Mouse (Mus musculus): ENCODE data around the gene Clec9a. TPM values are rescaled to one million over a fixed set of nuclear protein-coding genes. Genes with fewer than 3 reads are reported as not detected.
A peak's percentile ranks its signal among the peaks of the same experiment; 100 is the strongest.

The Clec9a gene
- polyA plus RNA-seq, 1 experiment from 2014 or later = 0.43 TPM

DNA sequence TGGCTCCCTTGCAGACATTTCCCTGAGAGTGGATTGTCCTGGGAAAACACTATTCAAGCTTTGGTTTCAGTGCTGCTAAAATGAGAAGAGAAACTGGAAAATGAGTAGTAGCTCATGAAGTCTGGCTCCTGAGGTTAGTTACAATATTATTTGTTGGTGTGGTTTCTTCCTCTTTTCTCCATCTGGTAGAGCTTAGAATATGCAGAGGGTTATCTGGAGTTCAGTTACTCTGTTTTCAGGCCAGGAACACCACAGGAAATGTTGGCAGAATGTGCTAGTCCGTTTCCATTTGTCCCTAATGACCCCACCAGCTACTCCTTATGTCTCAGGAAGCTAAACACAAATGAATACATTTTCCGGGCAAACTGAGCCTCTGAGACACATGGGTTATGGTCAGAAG is 1.3 kb upstream of the Clec9a start:
- H3K9me3 ChIP-seq (replicated peaks; ENCODE audit: control insufficient read depth, low read length) = no peaks in the 10 kb centered on the region
- WGBS = 58% methylated on average over 2 of the region's 2 CpGs
- no peak for ATAC-seq (ENCODE audit: insufficient read depth, low FRiP score)
- H3K4me2 ChIP-seq (ENCODE audit: low read depth, low read length) = no peak overlapping the region
- no peak overlapping the region for H3K27ac ChIP-seq (ENCODE audit: low read length)
- H3K27me3 ChIP-seq (ENCODE audit: control insufficient read depth, insufficient read depth, low read length) = no peaks in the 10 kb centered on the region
- H3K4me3 ChIP-seq (replicated peaks; ENCODE audit: low read length) = no peak overlapping the region
- no peak overlapping the region for H3K9ac ChIP-seq (ENCODE audit: low read length)
- H3K4me1 ChIP-seq (ENCODE audit: control insufficient read depth, insufficient read depth, low read length) = no peaks in the 10 kb centered on the region
- H3K36me3 ChIP-seq (ENCODE audit: control insufficient read depth, insufficient read depth, low read length) = no peaks in the 10 kb centered on the region

DNA sequence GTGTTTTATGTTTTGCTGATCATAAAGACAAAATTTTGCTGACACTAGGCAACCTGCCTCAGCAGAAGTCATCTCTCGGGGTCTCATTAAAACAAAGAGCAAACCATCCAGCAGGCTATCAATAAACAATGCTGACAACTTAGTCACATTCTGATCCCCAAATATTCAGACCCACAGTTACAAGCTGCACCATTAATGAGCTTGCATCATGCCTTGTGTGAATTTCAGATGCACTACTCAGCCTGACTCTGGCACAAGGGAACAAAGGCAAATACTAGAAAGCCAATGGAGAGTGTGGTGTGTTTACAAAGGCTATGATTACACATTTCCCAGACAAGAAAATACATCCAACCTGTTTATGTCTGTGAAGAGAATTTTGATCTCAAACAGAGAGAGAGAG is 5.5 kb downstream of the Clec9a start:
- Histone ChIP-seq H3K4me2 (ENCODE audit: low read depth, low read length) (no peak overlapping the region), H3K9ac (ENCODE audit: low read length) (no peak overlapping the region), H3K4me3 (replicated peaks; ENCODE audit: low read length) (no peak overlapping the region), H3K9me3 (replicated peaks; ENCODE audit: control insufficient read depth, low read length) (no peaks in the 10 kb centered on the region), H3K27ac (ENCODE audit: low read length) (no peak overlapping the region), H3K27me3 (ENCODE audit: control insufficient read depth, insufficient read depth, low read length) (no peaks in the 10 kb centered on the region), H3K4me1 (ENCODE audit: control insufficient read depth, insufficient read depth, low read length) (no peaks in the 10 kb centered on the region), H3K36me3 (ENCODE audit: control insufficient read depth, insufficient read depth, low read length) (no peaks in the 10 kb centered on the region)
- ATAC-seq (ENCODE audit: insufficient read depth, low FRiP score) = no peak
- WGBS = 49% methylated on average over 1 of the region's 1 CpGs

DNA sequence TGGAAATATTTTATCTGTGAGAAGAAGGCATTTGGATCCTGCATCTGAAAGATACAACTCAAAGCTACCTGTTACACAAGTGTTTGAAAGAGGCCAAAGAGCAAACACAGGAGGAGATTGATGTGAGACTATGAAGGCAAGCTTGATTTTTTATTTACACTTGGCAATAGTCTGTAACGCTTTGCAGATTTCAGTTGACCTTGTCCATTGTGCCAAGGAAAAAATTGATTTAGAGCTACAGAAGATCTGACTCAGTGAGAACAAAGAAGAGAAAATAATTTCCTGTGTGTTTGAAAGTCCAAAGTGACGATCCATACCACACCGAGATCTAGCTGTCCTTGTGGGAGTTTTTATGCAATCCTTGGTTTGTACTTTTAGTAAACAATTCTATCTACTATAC is 13.6 kb downstream of the Clec9a start:
- Histone ChIP-seq H3K36me3 (ENCODE audit: control insufficient read depth, insufficient read depth, low read length) (no peaks in the 10 kb centered on the region), H3K4me2 (ENCODE audit: low read depth, low read length) (no peak overlapping the region), H3K9ac (ENCODE audit: low read length) (no peak overlapping the region), H3K4me3 (replicated peaks; ENCODE audit: low read length) (no peak overlapping the region), H3K27me3 (ENCODE audit: control insufficient read depth, insufficient read depth, low read length) (no peaks in the 10 kb centered on the region), H3K4me1 (ENCODE audit: control insufficient read depth, insufficient read depth, low read length) (peaks cover 7% of the 10 kb centered on the region), H3K27ac (ENCODE audit: low read length) (no peak overlapping the region), H3K9me3 (replicated peaks; ENCODE audit: control insufficient read depth, low read length) (no peaks in the 10 kb centered on the region)
- 48% methylated on average over 3 of the region's 3 CpGs for WGBS
- ATAC-seq (ENCODE audit: insufficient read depth, low FRiP score) = no peak

DNA sequence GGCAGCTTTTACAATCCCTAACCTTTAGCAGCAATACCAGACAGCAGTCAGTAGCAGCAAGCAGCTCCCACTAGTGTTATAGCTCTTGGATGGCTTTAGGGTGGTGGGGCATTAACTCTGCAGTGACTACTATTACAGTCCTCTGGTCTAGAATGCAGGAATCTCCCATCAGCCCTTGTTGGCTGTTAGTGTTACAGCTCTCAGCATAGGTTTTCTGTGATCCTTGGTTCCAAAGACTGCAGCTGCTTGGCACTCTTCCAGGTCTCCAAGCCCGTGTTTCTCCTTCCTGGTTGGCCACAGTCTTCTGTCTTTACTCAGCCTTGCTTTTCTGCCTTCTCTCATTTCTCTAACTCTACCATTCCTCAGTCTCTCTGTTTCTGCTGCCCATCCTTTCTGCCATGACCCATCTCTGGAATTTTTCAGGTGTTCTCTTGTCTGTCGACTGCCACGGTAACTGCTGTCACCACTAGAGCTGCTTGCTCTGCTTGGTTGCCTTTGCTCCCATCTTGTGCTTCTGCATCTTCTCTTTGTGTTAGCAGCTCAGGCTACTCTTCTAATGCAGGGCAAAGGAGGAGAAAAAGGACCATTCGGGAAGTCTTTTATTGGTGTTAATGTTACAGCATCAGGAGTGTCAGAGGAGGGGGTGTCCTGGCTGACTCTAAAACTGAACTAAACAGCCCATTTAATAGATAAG is 14.5 kb downstream of the Clec9a start:
- Histone ChIP-seq H3K27ac (ENCODE audit: low read length) (peak overlapping the region; percentile 79), H3K27me3 (ENCODE audit: control insufficient read depth, insufficient read depth, low read length) (no peaks in the 10 kb centered on the region), H3K9me3 (replicated peaks; ENCODE audit: control insufficient read depth, low read length) (no peaks in the 10 kb centered on the region), H3K9ac (ENCODE audit: low read length) (no peak overlapping the region), H3K4me2 (ENCODE audit: low read depth, low read length) (no peak overlapping the region; the same call in 1 of the 2 replicates), H3K4me3 (replicated peaks; ENCODE audit: low read length) (no peak overlapping the region), H3K4me1 (ENCODE audit: control insufficient read depth, insufficient read depth, low read length) (peaks cover 7% of the 10 kb centered on the region), H3K36me3 (ENCODE audit: control insufficient read depth, insufficient read depth, low read length) (no peaks in the 10 kb centered on the region)
- WGBS = 48% methylated on average over 4 of the region's 4 CpGs
- ATAC-seq (ENCODE audit: insufficient read depth, low FRiP score) = peak; percentile 53; the same call in 1 of the 2 replicates

DNA sequence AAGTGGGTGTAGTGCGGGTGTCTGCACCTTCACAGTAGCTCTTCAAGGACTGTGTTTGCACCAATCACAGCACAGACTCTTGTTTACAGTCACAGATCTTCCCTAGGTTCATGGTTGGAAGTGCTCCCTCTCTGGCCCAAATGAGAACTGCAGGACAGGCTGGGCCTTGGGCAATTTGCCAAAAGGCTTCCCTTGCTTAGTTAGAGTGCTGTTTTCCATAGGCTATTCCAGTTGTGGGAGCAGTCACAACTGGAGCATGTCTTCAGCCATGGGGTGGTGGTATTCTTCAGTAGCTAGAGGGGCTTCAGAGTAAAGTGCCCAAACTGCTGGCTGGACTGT is 15.0 kb downstream of the Clec9a start:
- Histone ChIP-seq H3K4me3 (replicated peaks; ENCODE audit: low read length) (no peak overlapping the region), H3K4me1 (ENCODE audit: control insufficient read depth, insufficient read depth, low read length) (peaks cover 7% of the 10 kb centered on the region), H3K9me3 (replicated peaks; ENCODE audit: control insufficient read depth, low read length) (no peaks in the 10 kb centered on the region), H3K27me3 (ENCODE audit: control insufficient read depth, insufficient read depth, low read length) (no peaks in the 10 kb centered on the region), H3K36me3 (ENCODE audit: control insufficient read depth, insufficient read depth, low read length) (no peaks in the 10 kb centered on the region), H3K27ac (ENCODE audit: low read length) (peak overlapping the region; percentile 79), H3K9ac (ENCODE audit: low read length) (no peak overlapping the region), H3K4me2 (ENCODE audit: low read depth, low read length) (no peak overlapping the region; the same call in 1 of the 2 replicates)
- peak; percentile 75 for ATAC-seq (ENCODE audit: insufficient read depth, low FRiP score)
- 22% methylated on average over 1 of the region's 1 CpGs for WGBS

DNA sequence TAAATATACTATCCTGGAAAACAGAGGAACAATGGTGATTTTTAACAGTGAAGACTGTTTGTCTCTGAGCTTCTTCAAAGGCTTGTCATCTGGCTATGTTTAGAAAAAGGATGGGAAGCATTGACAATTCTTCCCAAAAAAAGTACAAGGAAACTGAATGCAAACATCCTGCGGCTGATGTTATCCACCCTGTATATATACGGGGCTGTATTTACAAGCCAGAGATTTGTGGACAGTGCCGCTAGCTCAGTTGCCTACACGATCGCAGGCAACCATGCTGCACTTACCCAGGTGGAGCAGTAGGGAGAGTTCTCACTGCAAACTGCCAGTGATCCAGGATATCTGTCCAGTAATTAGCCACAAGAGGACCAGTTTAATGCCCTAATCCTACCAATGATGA is 16.6 kb downstream of the Clec9a start:
- H3K27ac ChIP-seq (ENCODE audit: low read length) = no peak overlapping the region; the same call in 1 of the 2 replicates
- no peaks in the 10 kb centered on the region for H3K27me3 ChIP-seq (ENCODE audit: control insufficient read depth, insufficient read depth, low read length)
- 31% methylated on average over 5 of the region's 5 CpGs for WGBS
- no peak overlapping the region for H3K4me3 ChIP-seq (replicated peaks; ENCODE audit: low read length)
- no peaks in the 10 kb centered on the region for H3K36me3 ChIP-seq (ENCODE audit: control insufficient read depth, insufficient read depth, low read length)
- 0 out of 2 replicates have a peak, but pooled peaks have one; percentile 41 for ATAC-seq (ENCODE audit: insufficient read depth, low FRiP score)
- H3K4me2 ChIP-seq (ENCODE audit: low read depth, low read length) = no peak overlapping the region
- H3K9ac ChIP-seq (ENCODE audit: low read length) = no peak overlapping the region
- H3K9me3 ChIP-seq (replicated peaks; ENCODE audit: control insufficient read depth, low read length) = no peaks in the 10 kb centered on the region
- H3K4me1 ChIP-seq (ENCODE audit: control insufficient read depth, insufficient read depth, low read length) = peaks cover 7% of the 10 kb centered on the region

DNA sequence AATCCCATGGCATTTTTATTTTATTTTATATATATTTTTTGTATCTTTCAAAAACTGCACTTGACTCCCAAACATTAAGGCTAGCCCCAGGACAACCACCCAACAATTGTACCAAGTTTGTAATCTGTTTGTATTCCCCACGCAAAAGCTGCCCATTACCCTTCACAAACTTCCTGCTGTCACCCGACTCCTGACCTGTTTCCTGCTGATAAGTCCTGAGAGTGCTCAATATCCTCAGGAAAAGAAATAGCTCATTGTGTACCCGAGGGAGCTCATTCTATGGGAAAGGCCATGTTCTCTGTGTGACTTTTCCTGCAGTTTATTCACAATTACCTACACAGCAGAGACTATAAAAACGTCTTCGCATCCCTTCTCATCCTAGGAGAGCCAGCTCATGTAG is 17.1 kb downstream of the Clec9a start:
- ATAC-seq (ENCODE audit: insufficient read depth, low FRiP score) = no peak

DNA sequence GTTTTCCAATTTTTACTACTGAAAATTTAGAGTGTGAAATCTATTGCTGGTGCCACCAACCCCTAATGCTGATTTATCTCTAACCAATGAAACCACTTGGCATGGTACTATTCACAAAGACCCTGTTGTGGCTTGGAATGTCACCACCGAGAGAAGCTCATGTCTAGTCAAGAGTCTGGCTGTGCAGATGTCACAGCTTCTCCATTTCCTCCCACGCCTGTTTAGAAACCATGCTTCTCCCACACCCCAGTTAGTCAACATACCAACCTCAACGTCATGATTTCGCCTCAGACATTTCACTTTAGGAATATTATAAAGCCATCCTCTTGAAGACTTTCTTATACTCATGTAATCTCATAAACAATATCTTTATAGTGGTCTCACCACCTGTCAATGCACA is 18.6 kb downstream of the Clec9a start:
- no peaks in the 10 kb centered on the region for H3K36me3 ChIP-seq (ENCODE audit: control insufficient read depth, insufficient read depth, low read length)
- H3K4me1 ChIP-seq (ENCODE audit: control insufficient read depth, insufficient read depth, low read length) = peaks cover 7% of the 10 kb centered on the region
- H3K27me3 ChIP-seq (ENCODE audit: control insufficient read depth, insufficient read depth, low read length) = no peaks in the 10 kb centered on the region
- no peak overlapping the region for H3K4me2 ChIP-seq (ENCODE audit: low read depth, low read length)
- H3K9me3 ChIP-seq (replicated peaks; ENCODE audit: control insufficient read depth, low read length) = no peaks in the 10 kb centered on the region
- no peak overlapping the region for H3K4me3 ChIP-seq (replicated peaks; ENCODE audit: low read length)
- WGBS = 78% methylated on average over 4 of the region's 4 CpGs
- no peak overlapping the region for H3K9ac ChIP-seq (ENCODE audit: low read length)
- ATAC-seq (ENCODE audit: insufficient read depth, low FRiP score) = no peak
- H3K27ac ChIP-seq (ENCODE audit: low read length) = no peak overlapping the region

More for the DNA sequence above, 17.1 kb downstream of the Clec9a start:
- peaks cover 7% of the 10 kb centered on the region for H3K4me1 ChIP-seq (ENCODE audit: control insufficient read depth, insufficient read depth, low read length)
- H3K36me3 ChIP-seq (ENCODE audit: control insufficient read depth, insufficient read depth, low read length) = no peaks in the 10 kb centered on the region
- no peak overlapping the region for H3K4me3 ChIP-seq (replicated peaks; ENCODE audit: low read length)
- H3K4me2 ChIP-seq (ENCODE audit: low read depth, low read length) = no peak overlapping the region
- no peak overlapping the region for H3K9ac ChIP-seq (ENCODE audit: low read length)
- H3K27me3 ChIP-seq (ENCODE audit: control insufficient read depth, insufficient read depth, low read length) = no peaks in the 10 kb centered on the region
- WGBS = 34% methylated on average over 5 of the region's 5 CpGs
- no peak overlapping the region for H3K27ac ChIP-seq (ENCODE audit: low read length)
- H3K9me3 ChIP-seq (replicated peaks; ENCODE audit: control insufficient read depth, low read length) = no peaks in the 10 kb centered on the region

DNA sequence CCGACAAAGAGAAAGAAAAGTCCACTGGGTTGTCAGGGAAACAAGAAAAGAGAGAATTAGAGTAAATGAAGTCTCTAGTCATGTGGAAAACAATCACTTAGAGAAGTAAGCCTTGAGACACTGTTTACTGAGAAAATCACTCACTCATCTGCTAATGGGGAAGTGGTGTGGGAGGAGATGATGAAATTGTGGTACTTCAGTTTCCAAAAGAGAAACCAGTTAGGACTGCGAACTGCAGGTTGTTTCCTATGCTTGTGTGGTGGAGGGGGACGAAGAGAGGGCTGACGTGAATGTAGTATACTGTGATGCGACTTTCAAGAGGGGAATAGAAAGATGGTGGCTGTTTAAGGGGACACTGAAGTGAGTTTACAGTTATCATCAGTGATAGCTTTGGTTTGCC is 25.6 kb downstream of the Clec9a start:
- no peak for ATAC-seq (ENCODE audit: insufficient read depth, low FRiP score)
- Histone ChIP-seq H3K36me3 (ENCODE audit: control insufficient read depth, insufficient read depth, low read length) (no peaks in the 10 kb centered on the region), H3K9ac (ENCODE audit: low read length) (no peak overlapping the region), H3K27ac (ENCODE audit: low read length) (no peak overlapping the region), H3K4me1 (ENCODE audit: control insufficient read depth, insufficient read depth, low read length) (no peaks in the 10 kb centered on the region), H3K9me3 (replicated peaks; ENCODE audit: control insufficient read depth, low read length) (no peaks in the 10 kb centered on the region), H3K4me2 (ENCODE audit: low read depth, low read length) (no peak overlapping the region), H3K4me3 (replicated peaks; ENCODE audit: low read length) (no peak overlapping the region), H3K27me3 (ENCODE audit: control insufficient read depth, insufficient read depth, low read length) (no peaks in the 10 kb centered on the region)
- 79% methylated on average over 5 of the region's 5 CpGs for WGBS

Data from stomach, embryonic 16.5 days (tissue).